Mouse (Mus musculus) liver, postnatal 0 days (tissue): Measurements from ENCODE around the gene 5730522E02Rik. TPM values are rescaled to one million over a fixed set of nuclear protein-coding genes. Genes with fewer than 3 reads are reported as not detected.

Experiments used
- ATAC-seq: fragments of 200-750 bp; cut with Nextera tagmentation; 2 replicates; pipeline ENCODE4 v1.8.0; 2017; ENCODE audit warnings: mild to moderate bottlenecking, moderate library complexity
- DNase-seq: peaks from one replicate; pipeline ENCODE4 v3.0.0-alpha.2; 2016
- H3K27ac ChIP-seq: fragments of 300-500 bp; sonication (generic); 2 replicates; pipeline ENCODE4 v1.5.1; 2014; ENCODE audit warnings: antibody characterized with exemption, moderate library complexity, mild to moderate bottlenecking, low read depth
- H3K27me3 ChIP-seq: fragments of 300-500 bp; sonication (generic); 2 replicates; pipeline ENCODE4 v1.6.1; 2014; ENCODE audit warnings: low read length, control low read depth, mixed read lengths; ENCODE audit not compliant: insufficient read depth
- H3K36me3 ChIP-seq: fragments of 300-500 bp; sonication (generic); replicated peaks from 2 replicates; pipeline ENCODE4 v1.6.1; 2014; ENCODE audit warnings: mild to moderate bottlenecking, control low read depth, low read length, moderate library complexity, mixed read lengths; ENCODE audit not compliant: insufficient read depth
- H3K4me1 ChIP-seq: fragments of 300-500 bp; sonication (generic); 2 replicates; pipeline ENCODE4 v1.6.1; 2014; ENCODE audit warnings: antibody characterized with exemption, mild to moderate bottlenecking, control low read depth; ENCODE audit not compliant: insufficient read depth
- H3K4me2 ChIP-seq: fragments of 300-500 bp; sonication (generic); 2 replicates; pipeline ENCODE4 v1.6.1; 2014; ENCODE audit warnings: low read depth, mild to moderate bottlenecking, low read length, moderate library complexity, mixed read lengths
- H3K4me3 ChIP-seq: fragments of 300-500 bp; sonication (generic); 2 replicates; pipeline ENCODE4 v1.5.1; 2014; ENCODE audit warnings: low read depth, low read length
- H3K9ac ChIP-seq: fragments of 300-500 bp; sonication (generic); replicated peaks from 2 replicates; pipeline ENCODE4 v1.6.1; 2014; ENCODE audit warnings: mild to moderate bottlenecking, moderate library complexity
- H3K9me3 ChIP-seq: fragments of 300-500 bp; sonication (generic); 2 replicates; pipeline ENCODE4 v1.6.1; 2016; ENCODE audit warnings: mild to moderate bottlenecking, control low read depth, low read length, mixed read lengths
- CTCF ChIP-seq: sonication (generic); IDR thresholded peaks from 2 replicates; pipeline ENCODE4 v1.5.1; 2016; ENCODE audit warnings: antibody characterized with exemption, low read depth
- EP300 ChIP-seq: IDR thresholded peaks from 2 replicates; pipeline ENCODE4 v1.6.1; 2016; ENCODE audit warnings: antibody characterized with exemption, low read depth, mild to moderate bottlenecking
- WGBS: fragments of 180-500 bp; shearing (Covaris S2); extraction: QIAGEN DNeasy Blood & Tissue Kit; methylation state at CpG from one replicate; pipeline ENCODE4 v1.1.7; 2014; ENCODE audit not compliant: insufficient replicate concordance; 5-methylcytosine and 5-hydroxymethylcytosine counted together
- polyA plus RNA-seq: library from polyadenylated mRNA; unstranded; fragments of >200 nt; fragmentation: Nextera tagmentation; extraction: Ambion mirVana; gene quantifications from 2 replicates; pipeline ENCODE4 v1.2.1, GENCODE M21; 2015

Gene 5730522E02Rik
- polyA plus RNA-seq, 1 experiment from 2014 or later: 0.68 TPM

GRCm38 (mm10) chr11:26167609-26167971 is 43.0 kb downstream of the 5730522E02Rik start:
- 82% methylated on average over 7 of the region's 7 CpGs for WGBS
- Histone ChIP-seq H3K9ac (no peak overlapping the region), H3K27me3 (no peaks in the 10 kb centered on the region), H3K27ac (no peak overlapping the region), H3K4me2 (no peak overlapping the region), H3K36me3 (no peaks in the 10 kb centered on the region), H3K4me3 (no peak overlapping the region), H3K9me3 (0 out of 2 replicates have a peak, but pooled peaks cover 2% of the 10 kb centered on the region), H3K4me1 (no peaks in the 10 kb centered on the region)
- ATAC-seq (no peak), DNase-seq (no peak)
- TF ChIP-seq CTCF (no peak), EP300 (no peak)

DNA sequence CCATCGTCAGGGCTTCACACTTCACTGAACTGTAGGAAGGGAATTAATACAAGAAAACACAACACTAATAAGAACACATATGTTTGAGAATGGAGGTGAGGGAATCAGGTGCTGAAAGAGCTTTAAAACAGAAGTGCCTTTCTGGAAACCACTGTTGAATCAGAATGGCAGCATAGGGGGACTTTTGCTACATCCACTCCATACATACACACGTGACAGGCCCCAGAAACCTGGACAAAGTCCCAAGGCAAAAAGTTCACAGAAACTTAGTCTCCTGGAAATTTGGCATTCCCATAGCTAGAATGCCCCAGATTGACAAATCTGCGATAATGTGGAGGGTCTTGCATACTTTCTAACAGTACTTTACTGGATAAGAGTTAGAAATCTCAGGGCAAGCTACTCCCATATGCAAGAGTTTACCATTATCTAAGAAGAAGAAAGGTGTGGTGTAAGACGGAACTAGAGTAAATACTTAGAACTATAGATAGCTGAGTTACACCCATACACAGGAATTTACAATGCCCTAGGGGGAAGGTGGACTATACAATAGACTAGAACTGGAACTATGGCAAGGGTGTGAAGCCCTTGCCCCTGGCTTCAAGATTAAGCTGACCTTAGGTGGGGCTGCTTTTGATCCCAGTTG is 43.5 kb downstream of the 5730522E02Rik start:
- Histone ChIP-seq H3K4me3 (no peak overlapping the region), H3K9me3 (0 out of 2 replicates have a peak, but pooled peaks cover 2% of the 10 kb centered on the region), H3K27me3 (no peaks in the 10 kb centered on the region), H3K27ac (no peak overlapping the region), H3K9ac (no peak overlapping the region), H3K4me2 (no peak overlapping the region), H3K36me3 (no peaks in the 10 kb centered on the region), H3K4me1 (no peaks in the 10 kb centered on the region)
- no peak for ATAC-seq
- no peak for TF ChIP-seq CTCF
- TF ChIP-seq EP300: no peak
- no peak for DNase-seq
- 66% methylated on average over 4 of the region's 4 CpGs for WGBS

- no peaks in the 10 kb centered on the region for H3K36me3 ChIP-seq
- no peak overlapping the region for H3K27ac ChIP-seq
- no peak overlapping the region for H3K9ac ChIP-seq
- TF ChIP-seq EP300 (no peak), CTCF (no peak)
- no peak overlapping the region for H3K4me3 ChIP-seq
- DNase-seq (no peak), ATAC-seq (no peak)
- no peaks in the 10 kb centered on the region for H3K4me1 ChIP-seq
- no peaks in the 10 kb centered on the region for H3K9me3 ChIP-seq
- no peaks in the 10 kb centered on the region for H3K27me3 ChIP-seq
- WGBS: 76% methylated on average over 5 of the region's 5 CpGs
- no peak overlapping the region for H3K4me2 ChIP-seq
Measured at GRCm38 (mm10) chr11:26164651-26165259, 45.8 kb downstream of the 5730522E02Rik start.

GRCm38 (mm10) chr11:26161354-26161753 is 49.2 kb downstream of the 5730522E02Rik start:
- no peak overlapping the region for H3K9ac ChIP-seq
- H3K4me3 ChIP-seq: no peak overlapping the region
- no peaks in the 10 kb centered on the region for H3K9me3 ChIP-seq
- DNase-seq (no peak), ATAC-seq (no peak)
- no peaks in the 10 kb centered on the region for H3K27me3 ChIP-seq
- no peaks in the 10 kb centered on the region for H3K36me3 ChIP-seq
- WGBS: 57% methylated on average over 5 of the region's 5 CpGs
- no peaks in the 10 kb centered on the region for H3K4me1 ChIP-seq
- H3K27ac ChIP-seq: no peak overlapping the region
- TF ChIP-seq CTCF (no peak), EP300 (no peak)
- no peak overlapping the region for H3K4me2 ChIP-seq

GRCm38 (mm10) chr11:26159033-26159432 is 51.5 kb downstream of the 5730522E02Rik start:
- Histone ChIP-seq H3K36me3 (no peaks in the 10 kb centered on the region), H3K4me1 (no peaks in the 10 kb centered on the region), H3K9ac (no peak overlapping the region), H3K4me2 (no peak overlapping the region), H3K27me3 (no peaks in the 10 kb centered on the region), H3K4me3 (no peak overlapping the region), H3K27ac (no peak overlapping the region), H3K9me3 (no peaks in the 10 kb centered on the region)
- WGBS: 67% methylated on average over 3 of the region's 3 CpGs
- DNase-seq: no peak
- no peak for TF ChIP-seq CTCF
- no peak for ATAC-seq

GRCm38 (mm10) chr11:26140024-26140423 is 70.5 kb downstream of the 5730522E02Rik start:
- 60% methylated on average over 3 of the region's 3 CpGs for WGBS
- H3K36me3 ChIP-seq: no peaks in the 10 kb centered on the region
- no peak overlapping the region for H3K4me2 ChIP-seq
- no peak overlapping the region for H3K9ac ChIP-seq
- no peaks in the 10 kb centered on the region for H3K27me3 ChIP-seq
- no peak overlapping the region for H3K27ac ChIP-seq
- ATAC-seq: no peak
- TF ChIP-seq CTCF: no peak
- TF ChIP-seq EP300: no peak
- H3K9me3 ChIP-seq: no peaks in the 10 kb centered on the region
- H3K4me1 ChIP-seq: no peaks in the 10 kb centered on the region
- no peak for DNase-seq
- H3K4me3 ChIP-seq: no peak overlapping the region
